Mouse (Mus musculus) heart, postnatal 0 days (tissue): Measurements from ENCODE around the gene Irgc1. TPM values are rescaled to one million over a fixed set of nuclear protein-coding genes. Genes with fewer than 3 reads are reported as not detected.
A peak's percentile ranks its signal among the peaks of the same experiment; 100 is the strongest.

Experiments used
- ATAC-seq: fragments of 200-750 bp; cut with Nextera tagmentation; 2 replicates; pipeline ENCODE4 v1.8.0; 2017; ENCODE audit warnings: low read depth, moderate number of reproducible peaks, moderate library complexity; ENCODE audit not compliant: insufficient read depth
- DNase-seq: peaks from one replicate; pipeline ENCODE4 v3.0.0-alpha.2; 2016; ENCODE audit warnings: low spot score
- H3K27ac ChIP-seq: fragments of 300-500 bp; sonication (generic); 2 replicates; pipeline ENCODE4 v1.5.1; 2014; ENCODE audit warnings: low read depth, mild to moderate bottlenecking
- H3K27me3 ChIP-seq: fragments of 300-500 bp; sonication (generic); 2 replicates; pipeline ENCODE4 v1.6.1; 2014; ENCODE audit warnings: low read length, mixed read lengths; ENCODE audit not compliant: control insufficient read depth, insufficient read depth
- H3K36me3 ChIP-seq: fragments of 300-500 bp; sonication (generic); replicated peaks from 2 replicates; pipeline ENCODE4 v1.6.1; 2014; ENCODE audit warnings: low read length, mixed read lengths; ENCODE audit not compliant: control insufficient read depth, insufficient read depth
- H3K4me1 ChIP-seq: fragments of 300-500 bp; sonication (generic); 2 replicates; pipeline ENCODE4 v1.6.1; 2014; ENCODE audit warnings: antibody characterized with exemption; ENCODE audit not compliant: control insufficient read depth, insufficient read depth
- H3K4me2 ChIP-seq: fragments of 300-500 bp; sonication (generic); 2 replicates; pipeline ENCODE4 v1.6.1; 2014; ENCODE audit warnings: low read depth, mild to moderate bottlenecking, low read length, moderate library complexity
- H3K4me3 ChIP-seq: fragments of 300-500 bp; sonication (generic); 2 replicates; pipeline ENCODE4 v1.5.1; 2014; ENCODE audit warnings: low read depth, low read length
- H3K9ac ChIP-seq: fragments of 300-500 bp; sonication (generic); replicated peaks from 2 replicates; pipeline ENCODE4 v1.6.1; 2014; ENCODE audit warnings: low read depth, low read length, mixed read lengths
- H3K9me3 ChIP-seq: fragments of 300-500 bp; sonication (generic); replicated peaks from 2 replicates; pipeline ENCODE4 v1.6.1; 2016; ENCODE audit warnings: low read length; ENCODE audit not compliant: control insufficient read depth
- CTCF ChIP-seq: IDR thresholded peaks from 2 replicates; pipeline ENCODE4 v1.5.1; 2016; ENCODE audit warnings: antibody characterized with exemption, control low read depth, low read depth
- EP300 ChIP-seq: IDR thresholded peaks from 2 replicates; pipeline ENCODE4 v1.6.1; 2016; ENCODE audit warnings: antibody characterized with exemption, low read depth
- WGBS: fragments of 180-500 bp; shearing (Covaris S2); extraction: QIAGEN DNeasy Blood & Tissue Kit; methylation state at CpG from one replicate; pipeline ENCODE4 v1.1.7; 2014; 5-methylcytosine and 5-hydroxymethylcytosine counted together
- polyA plus RNA-seq: library from polyadenylated mRNA; unstranded; fragments of >200 nt; fragmentation: Nextera tagmentation; extraction: Ambion mirVana; gene quantifications from 2 replicates; pipeline ENCODE4 v1.2.1, GENCODE M21; 2015
- total RNA-seq: library from RNA; depleted of rRNA; stranded (reverse); fragments of >200 nt; gene quantifications from 2 replicates; pipeline ENCODE4 v1.2.3, GENCODE M21; 2014; ENCODE audit warnings: low replicate concordance

Gene Irgc1
- total and polyA plus RNA-seq, 2 experiments from 2014 or later = not detected

- no peak overlapping the region for H3K27ac ChIP-seq
- TF ChIP-seq CTCF (no peak), EP300 (no peak)
Observed at GRCm38 (mm10) chr7:24394054-24394453, 58.0 kb downstream of the Irgc1 start.

DNA sequence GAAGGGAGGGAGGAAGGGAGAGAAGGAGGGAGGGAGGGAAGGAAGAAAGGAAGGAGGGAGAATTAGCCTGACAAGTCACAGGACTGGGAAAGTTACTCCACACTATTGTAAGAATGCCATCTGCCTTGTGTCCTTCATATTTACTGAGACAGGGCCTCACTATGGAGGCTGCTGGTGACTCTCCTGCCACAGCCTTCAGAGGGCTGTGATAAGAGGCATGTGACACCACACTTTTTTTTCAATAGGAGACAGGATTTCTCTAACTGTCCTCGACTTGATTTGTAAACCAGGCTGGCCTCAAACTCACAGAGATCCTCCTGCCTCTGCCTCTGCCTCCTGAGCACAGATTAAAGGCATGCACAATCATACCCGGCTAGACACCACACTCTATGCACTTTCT, 60.4 kb downstream of the Irgc1 start:
- no peak for TF ChIP-seq EP300
- TF ChIP-seq CTCF = no peak
- H3K9me3 ChIP-seq = no peaks in the 10 kb centered on the region
- H3K27ac ChIP-seq = no peak overlapping the region
- H3K27me3 ChIP-seq = no peaks in the 10 kb centered on the region
- H3K4me3 ChIP-seq = no peak overlapping the region
- no peaks in the 10 kb centered on the region for H3K36me3 ChIP-seq
- 65% methylated on average over 2 of the region's 2 CpGs for WGBS
- no peaks in the 10 kb centered on the region for H3K4me1 ChIP-seq
- no peak overlapping the region for H3K4me2 ChIP-seq
- H3K9ac ChIP-seq = no peak overlapping the region
- ATAC-seq (no peak), DNase-seq (no peak)

More at GRCm38 (mm10) chr7:24394054-24394453, 58.0 kb downstream of the Irgc1 start:
- Histone ChIP-seq H3K27me3 (no peaks in the 10 kb centered on the region), H3K4me2 (no peak overlapping the region), H3K4me3 (no peak overlapping the region), H3K9ac (no peak overlapping the region), H3K36me3 (no peaks in the 10 kb centered on the region), H3K9me3 (no peaks in the 10 kb centered on the region), H3K4me1 (no peaks in the 10 kb centered on the region)
- ATAC-seq (no peak), DNase-seq (no peak)
- 74% methylated on average over 2 of the region's 3 CpGs for WGBS

- H3K27me3 ChIP-seq = no peaks in the 10 kb centered on the region
- no peak overlapping the region for H3K9ac ChIP-seq
- no peak for ATAC-seq
- no peaks in the 10 kb centered on the region for H3K36me3 ChIP-seq
- 31% methylated on average over 5 of the region's 5 CpGs for WGBS
- H3K4me1 ChIP-seq = no peaks in the 10 kb centered on the region
- no peak for DNase-seq
- TF ChIP-seq CTCF (no peak), EP300 (no peak)
- no peaks in the 10 kb centered on the region for H3K9me3 ChIP-seq
- H3K4me3 ChIP-seq = no peak overlapping the region
- no peak overlapping the region for H3K4me2 ChIP-seq
- no peak overlapping the region for H3K27ac ChIP-seq
Observed at GRCm38 (mm10) chr7:24391077-24391476, 61.0 kb downstream of the Irgc1 start.

DNA sequence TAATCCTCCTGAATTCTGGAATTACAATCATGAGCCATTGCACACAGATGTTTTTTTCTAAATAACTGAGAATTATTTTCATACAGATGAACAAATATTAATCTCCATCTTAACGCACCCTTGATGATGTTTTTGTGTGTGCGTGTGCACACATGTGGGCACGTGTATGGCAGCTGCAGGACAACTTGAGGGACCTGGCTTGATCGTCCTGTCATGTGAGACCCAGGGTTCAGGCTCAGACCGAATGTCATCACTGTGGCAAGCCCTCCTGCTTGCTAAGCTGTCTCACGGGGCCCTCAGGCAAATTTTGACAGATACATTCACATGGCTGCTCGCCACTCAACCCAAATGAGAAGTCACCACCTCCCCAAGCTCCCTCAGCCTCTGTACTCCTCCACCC, 61.6 kb downstream of the Irgc1 start:
- H3K9ac ChIP-seq = no peak overlapping the region
- H3K27me3 ChIP-seq = no peaks in the 10 kb centered on the region
- H3K36me3 ChIP-seq = no peaks in the 10 kb centered on the region
- no peaks in the 10 kb centered on the region for H3K9me3 ChIP-seq
- no peak for ATAC-seq
- no peak overlapping the region for H3K4me2 ChIP-seq
- H3K27ac ChIP-seq = no peak overlapping the region
- no peak for TF ChIP-seq EP300
- no peak for TF ChIP-seq CTCF
- no peak overlapping the region for H3K4me3 ChIP-seq
- 74% methylated on average over 7 of the region's 7 CpGs for WGBS
- DNase-seq = no peak
- no peaks in the 10 kb centered on the region for H3K4me1 ChIP-seq

DNA sequence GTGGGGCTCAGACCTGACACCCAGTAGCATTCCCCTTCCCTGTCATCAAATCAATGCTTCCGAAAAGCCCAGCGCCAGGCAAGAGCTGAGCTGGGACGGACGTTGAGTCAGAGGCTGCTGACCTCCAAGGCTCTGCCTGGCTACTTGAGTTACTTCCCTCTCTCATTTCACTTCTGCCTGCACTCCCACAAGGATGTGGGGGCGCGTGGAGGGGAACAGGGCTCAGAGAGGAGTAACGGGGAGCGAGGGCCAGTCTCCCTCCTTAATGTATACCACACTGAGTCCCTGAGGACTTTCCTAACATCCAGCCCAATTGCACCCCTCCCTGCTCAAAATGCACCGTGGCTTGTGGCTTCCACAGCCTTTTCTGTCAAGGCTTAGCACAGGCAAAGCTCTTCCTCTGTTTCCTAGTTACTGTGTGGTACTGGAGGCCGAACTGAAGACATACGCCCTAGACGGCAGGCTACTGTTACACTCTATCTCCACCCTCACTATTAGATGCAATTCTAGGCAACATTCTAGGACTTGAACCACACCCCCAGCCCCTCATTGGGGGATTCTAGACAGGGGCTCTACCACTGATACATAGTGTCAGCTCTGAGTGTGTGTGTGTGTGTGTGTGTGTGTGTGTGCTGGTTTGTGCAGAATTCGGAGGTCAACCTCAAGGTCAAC, 62.4 kb downstream of the Irgc1 start:
- H3K4me2 ChIP-seq = no peak overlapping the region
- H3K27me3 ChIP-seq = 0 out of 2 replicates have a peak, but pooled peaks cover 1% of the 10 kb centered on the region
- no peak overlapping the region for H3K27ac ChIP-seq
- H3K9me3 ChIP-seq = no peaks in the 10 kb centered on the region
- 49% methylated on average over 13 of the region's 13 CpGs for WGBS
- ATAC-seq (no peak), DNase-seq (no peak)
- H3K4me1 ChIP-seq = no peaks in the 10 kb centered on the region
- H3K36me3 ChIP-seq = no peaks in the 10 kb centered on the region
- TF ChIP-seq EP300 = no peak
- no peak overlapping the region for H3K4me3 ChIP-seq
- no peak overlapping the region for H3K9ac ChIP-seq

GRCm38 (mm10) chr7:24387059-24387556, 65.0 kb downstream of the Irgc1 start:
- Histone ChIP-seq H3K4me3 (no peak overlapping the region), H3K36me3 (no peaks in the 10 kb centered on the region), H3K9ac (no peak overlapping the region), H3K9me3 (no peaks in the 10 kb centered on the region), H3K4me2 (no peak overlapping the region), H3K27ac (no peak overlapping the region), H3K4me1 (no peaks in the 10 kb centered on the region), H3K27me3 (peaks cover 9% of the 10 kb centered on the region; the same call in 1 of the 2 replicates)
- WGBS = 57% methylated on average over 10 of the region's 10 CpGs
- ATAC-seq = peak; percentile 13; the same call in 1 of the 2 replicates
- no peak for DNase-seq
- TF ChIP-seq CTCF (no peak), EP300 (no peak)
